Mouse (Mus musculus) spleen, embryonic (tissue): ENCODE results near the gene Lkaaear1.

ENCODE experiments used
- CTCF ChIA-PET: fragments of 350-600 bp; sonication (Branson Sonifier 250); formaldehyde crosslinking; loops from one replicate; lab custom pipeline; 2022; lab: Charles Lee

The Lkaaear1 gene

DNA sequence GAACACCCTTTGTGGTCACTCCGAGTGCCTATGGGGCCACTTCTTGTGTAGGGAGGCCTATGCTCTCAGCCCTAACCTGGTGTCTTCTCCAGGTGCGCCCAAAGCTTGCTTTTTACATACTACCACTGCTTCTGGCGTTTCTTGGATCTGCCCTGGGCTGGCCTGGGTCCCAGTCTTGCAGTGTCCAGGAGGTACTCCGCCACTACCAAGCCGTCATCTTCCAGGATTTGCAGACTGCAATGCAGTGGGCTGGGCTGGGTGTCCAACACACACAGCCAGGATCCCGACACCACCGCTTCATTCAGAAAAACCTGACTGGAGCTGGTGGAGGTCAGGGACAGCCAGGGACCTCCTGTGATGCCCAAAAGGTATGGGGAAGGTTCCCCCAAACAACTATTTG lies 39.7 kb downstream of the Lkaaear1 start:
- CTCF ChIA-PET = interaction anchor here (0.6 to 2.4 kb wide), 3 partner anchors 20 to 48 kb away, joined by 3 to 15 read pairs (median 8); no protein-coding TSS in a partner anchor

DNA sequence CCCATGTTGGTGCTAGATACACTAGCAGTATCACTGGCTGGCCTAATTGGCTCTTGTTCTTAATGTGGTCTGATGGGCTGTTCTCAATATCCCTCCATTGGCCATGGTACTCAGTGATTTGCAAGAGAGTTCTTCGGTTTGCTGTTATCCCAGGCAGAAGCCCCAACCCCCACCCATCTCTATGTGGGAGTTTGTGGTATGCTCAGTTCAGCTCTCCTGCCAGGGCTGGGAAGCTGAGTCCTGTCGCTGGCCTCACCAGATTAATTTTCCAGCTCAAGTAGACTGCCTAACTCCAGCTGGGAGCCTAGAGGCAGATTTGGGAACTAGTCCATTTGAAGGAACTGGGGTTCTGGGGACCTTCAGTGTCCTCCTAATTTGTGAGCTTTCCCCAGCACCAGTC lies 40.8 kb downstream of the Lkaaear1 start:
- CTCF ChIA-PET = no interaction called here

DNA sequence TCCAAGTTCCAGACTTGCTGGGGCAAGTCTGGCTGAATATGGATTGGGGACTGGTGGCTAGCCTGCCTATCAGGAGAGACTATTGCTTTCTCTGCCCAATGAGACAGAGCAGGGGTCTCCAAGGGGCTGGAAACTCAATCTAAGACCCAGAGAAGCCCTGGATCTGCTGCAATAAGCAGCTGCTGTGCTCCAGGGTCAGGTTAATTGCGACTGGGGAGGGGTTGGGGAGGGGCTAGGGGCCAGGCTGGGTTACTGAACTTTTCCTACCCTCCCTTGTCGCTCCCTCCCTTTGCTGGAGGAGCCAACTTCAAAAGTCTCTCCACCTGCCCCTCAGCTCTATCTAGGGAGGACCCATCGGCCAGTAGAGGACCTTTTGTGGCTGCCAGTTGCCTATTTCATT lies 41.5 kb downstream of the Lkaaear1 start, which contains the start of gene Gm29797:
Gm29797 (plus strand) TSS at position 301 of the 400 bp plus-strand sequence.
- CTCF ChIA-PET = interaction anchor here (0.9 kb wide), 1 partner anchor 50 kb away, joined by 3 read pairs; no protein-coding TSS in a partner anchor

DNA sequence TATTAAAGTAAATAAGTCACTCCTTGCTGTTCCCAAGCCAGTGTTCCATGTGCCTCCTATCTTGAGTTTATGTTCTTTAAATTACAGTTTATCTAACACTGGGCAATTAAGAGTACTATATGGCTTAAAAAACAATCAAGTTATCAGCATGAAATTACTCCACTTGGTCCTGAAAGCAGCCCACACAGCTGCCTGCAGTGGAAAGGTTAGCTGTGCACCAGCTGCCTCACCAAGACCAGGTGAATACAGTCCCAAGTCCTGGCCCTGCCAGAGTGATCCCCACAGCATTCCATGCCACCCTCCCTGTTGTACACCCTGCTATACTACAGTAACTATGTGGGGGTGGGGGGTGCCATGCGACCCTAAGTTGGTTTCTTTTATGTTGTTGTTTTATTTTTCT lies 44.7 kb downstream of the Lkaaear1 start:
- CTCF ChIA-PET = interaction anchor here (1.3 kb wide), 1 partner anchor 9 kb away, joined by 3 read pairs; no protein-coding TSS in a partner anchor

DNA sequence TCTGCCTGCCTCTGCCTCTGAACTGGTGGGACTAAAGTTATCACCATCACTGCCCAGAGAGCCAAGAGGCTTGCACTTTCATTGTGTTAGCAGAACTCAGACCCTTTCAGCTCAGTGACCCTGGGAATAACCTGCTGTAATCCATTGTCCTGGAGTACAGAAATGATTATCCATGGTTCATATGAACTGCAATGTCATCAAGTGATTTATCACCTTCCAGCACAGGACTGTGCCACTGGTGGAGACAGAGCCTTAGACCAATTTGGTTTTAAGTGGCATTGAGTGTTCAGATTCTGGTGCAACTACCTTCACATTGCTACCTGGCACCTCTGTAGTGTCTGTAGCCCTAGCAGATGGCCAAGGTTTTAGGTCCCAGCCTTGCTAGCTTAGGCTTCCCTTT lies 45.2 kb downstream of the Lkaaear1 start:
- CTCF ChIA-PET = interaction anchor here (1.3 kb wide), 1 partner anchor 9 kb away, joined by 3 read pairs; no protein-coding TSS in a partner anchor

DNA sequence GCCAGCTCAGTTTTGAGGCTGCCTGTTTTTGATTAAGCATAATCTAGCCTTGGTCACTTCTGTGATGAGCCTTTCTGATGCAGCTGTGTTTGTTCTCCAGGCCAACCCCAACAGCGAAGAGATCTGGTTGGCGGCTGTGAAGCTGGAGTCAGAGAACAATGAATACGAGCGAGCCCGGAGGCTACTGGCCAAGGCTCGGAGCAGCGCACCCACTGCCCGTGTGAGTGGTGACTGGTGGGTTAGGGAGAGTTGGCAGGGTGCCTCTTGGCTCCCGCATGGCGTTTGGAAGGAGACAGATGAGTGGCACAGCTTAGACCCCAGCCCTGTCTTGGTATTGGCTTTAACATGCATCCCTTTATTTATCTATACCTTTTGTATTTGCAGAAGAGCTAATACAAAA lies 49.3 kb downstream of the Lkaaear1 start:
- CTCF ChIA-PET = no interaction called here
